Mouse (Mus musculus): ENCODE data around the gene Ndufb8. TPM values are rescaled to one million over a fixed set of nuclear protein-coding genes. Genes with fewer than 3 reads are reported as not detected.

The Ndufb8 gene
- polyA plus RNA-seq, 1 experiment from 2014 or later: 1,268 TPM

- H3K27ac ChIP-seq (replicated peaks in 1 of 2; ENCODE audit: control insufficient read depth in 1 of 2, insufficient read depth in 1 of 2, low read depth in 2 of 2, low read length in 2 of 2): no peak overlapping the region
- no peak for ATAC-seq (ENCODE audit: insufficient number of reproducible peaks, insufficient read depth, low FRiP score, low read depth)
- H3K4me3 ChIP-seq (ENCODE audit: control insufficient read depth in 1 of 2, insufficient read depth in 1 of 2, low read depth in 1 of 2, low read length in 2 of 2): no peak overlapping the region
- WGBS: 84% methylated on average over 10 of the region's 10 CpGs
- no peak overlapping the region for H3K9ac ChIP-seq (ENCODE audit: low read length)
- peaks cover 30% of the 10 kb centered on the region for H3K27me3 ChIP-seq (ENCODE audit: control insufficient read depth, insufficient read depth, low read length)
- 0 out of 2 replicates have a peak, but pooled peaks cover 3% of the 10 kb centered on the region for H3K36me3 ChIP-seq (ENCODE audit: control insufficient read depth, insufficient read depth, low read length)
- H3K4me2 ChIP-seq (ENCODE audit: low read length): no peak overlapping the region
- no peaks in the 10 kb centered on the region for H3K4me1 ChIP-seq (ENCODE audit: control insufficient read depth in 2 of 2, insufficient read depth in 2 of 2, low read length in 2 of 2)
- no peaks in the 10 kb centered on the region for H3K9me3 ChIP-seq (ENCODE audit: control insufficient read depth, low read length)
Observed at GRCm38 (mm10) chr19:44582103-44582502, 26.9 kb upstream of the Ndufb8 start.

GRCm38 (mm10) chr19:44578038-44578437 lies 22.8 kb upstream of the Ndufb8 start:
- no peaks in the 10 kb centered on the region; the same call in 1 of the 2 replicates for H3K27me3 ChIP-seq (ENCODE audit: control insufficient read depth, insufficient read depth, low read length)
- H3K4me3 ChIP-seq (ENCODE audit: control insufficient read depth in 1 of 2, insufficient read depth in 1 of 2, low read depth in 1 of 2, low read length in 2 of 2): no peak overlapping the region
- no peak overlapping the region for H3K9ac ChIP-seq (ENCODE audit: low read length)
- no peaks in the 10 kb centered on the region for H3K4me1 ChIP-seq (ENCODE audit: control insufficient read depth in 2 of 2, insufficient read depth in 2 of 2, low read length in 2 of 2)
- ATAC-seq (ENCODE audit: insufficient number of reproducible peaks, insufficient read depth, low FRiP score, low read depth): no peak
- no peak overlapping the region for H3K4me2 ChIP-seq (ENCODE audit: low read length)
- H3K9me3 ChIP-seq (ENCODE audit: control insufficient read depth, low read length): no peaks in the 10 kb centered on the region
- 85% methylated on average over 1 of the region's 1 CpGs for WGBS
- peaks cover 33% of the 10 kb centered on the region for H3K36me3 ChIP-seq (ENCODE audit: control insufficient read depth, insufficient read depth, low read length)
- H3K27ac ChIP-seq (replicated peaks in 1 of 2; ENCODE audit: control insufficient read depth in 1 of 2, insufficient read depth in 1 of 2, low read depth in 2 of 2, low read length in 2 of 2): no peak overlapping the region

- Histone ChIP-seq H3K9me3 (ENCODE audit: control insufficient read depth, low read length) (no peaks in the 10 kb centered on the region), H3K4me2 (ENCODE audit: low read length) (no peak overlapping the region), H3K27me3 (ENCODE audit: control insufficient read depth, insufficient read depth, low read length) (no peaks in the 10 kb centered on the region; the same call in 1 of the 2 replicates), H3K4me3 (ENCODE audit: control insufficient read depth in 1 of 2, insufficient read depth in 1 of 2, low read depth in 1 of 2, low read length in 2 of 2) (no peak overlapping the region), H3K27ac (replicated peaks in 1 of 2; ENCODE audit: control insufficient read depth in 1 of 2, insufficient read depth in 1 of 2, low read depth in 2 of 2, low read length in 2 of 2) (no peak overlapping the region), H3K4me1 (ENCODE audit: control insufficient read depth in 2 of 2, insufficient read depth in 2 of 2, low read length in 2 of 2) (no peaks in the 10 kb centered on the region), H3K9ac (ENCODE audit: low read length) (no peak overlapping the region), H3K36me3 (ENCODE audit: control insufficient read depth, insufficient read depth, low read length) (peaks cover 50% of the 10 kb centered on the region)
- ATAC-seq (ENCODE audit: insufficient number of reproducible peaks, insufficient read depth, low FRiP score, low read depth): no peak
- WGBS: 64% methylated on average over 7 of the region's 7 CpGs
Observed at GRCm38 (mm10) chr19:44576275-44576674, 21.0 kb upstream of the Ndufb8 start.

GRCm38 (mm10) chr19:44567763-44568162 lies 12.5 kb upstream of the Ndufb8 start:
- Histone ChIP-seq H3K36me3 (ENCODE audit: control insufficient read depth, insufficient read depth, low read length) (peaks cover 84% of the 10 kb centered on the region), H3K27ac (replicated peaks in 1 of 2; ENCODE audit: control insufficient read depth in 1 of 2, insufficient read depth in 1 of 2, low read depth in 2 of 2, low read length in 2 of 2) (no peak overlapping the region), H3K9me3 (ENCODE audit: control insufficient read depth, low read length) (no peaks in the 10 kb centered on the region), H3K4me2 (ENCODE audit: low read length) (no peak overlapping the region), H3K4me1 (ENCODE audit: control insufficient read depth in 2 of 2, insufficient read depth in 2 of 2, low read length in 2 of 2) (peaks cover 7 to 14% of the 10 kb centered on the region in 2 experiments), H3K4me3 (ENCODE audit: control insufficient read depth in 1 of 2, insufficient read depth in 1 of 2, low read depth in 1 of 2, low read length in 2 of 2) (no peak overlapping the region), H3K27me3 (ENCODE audit: control insufficient read depth, insufficient read depth, low read length) (no peaks in the 10 kb centered on the region), H3K9ac (ENCODE audit: low read length) (no peak overlapping the region)
- 79% methylated on average over 3 of the region's 3 CpGs for WGBS
- no peak for ATAC-seq (ENCODE audit: insufficient number of reproducible peaks, insufficient read depth, low FRiP score, low read depth)

- peak overlapping the region; percentile 76 for H3K4me2 ChIP-seq (ENCODE audit: low read length)
- no peak overlapping the region for H3K27ac ChIP-seq (replicated peaks in 1 of 2; ENCODE audit: control insufficient read depth in 1 of 2, insufficient read depth in 1 of 2, low read depth in 2 of 2, low read length in 2 of 2)
- H3K9me3 ChIP-seq (ENCODE audit: control insufficient read depth, low read length): no peaks in the 10 kb centered on the region
- ATAC-seq (ENCODE audit: insufficient number of reproducible peaks, insufficient read depth, low FRiP score, low read depth): no peak
- H3K4me3 ChIP-seq (ENCODE audit: control insufficient read depth in 1 of 2, insufficient read depth in 1 of 2, low read depth in 1 of 2, low read length in 2 of 2): no peak overlapping the region
- H3K4me1 ChIP-seq (ENCODE audit: control insufficient read depth in 2 of 2, insufficient read depth in 2 of 2, low read length in 2 of 2): peaks cover 7 to 14% of the 10 kb centered on the region in 2 experiments
- H3K36me3 ChIP-seq (ENCODE audit: control insufficient read depth, insufficient read depth, low read length): peaks cover 47% of the 10 kb centered on the region
- no peaks in the 10 kb centered on the region for H3K27me3 ChIP-seq (ENCODE audit: control insufficient read depth, insufficient read depth, low read length)
- no peak overlapping the region for H3K9ac ChIP-seq (ENCODE audit: low read length)
- WGBS: 92% methylated on average over 14 of the region's 14 CpGs
Observed at GRCm38 (mm10) chr19:44564006-44564405, 8.8 kb upstream of the Ndufb8 start.

GRCm38 (mm10) chr19:44562652-44563206 lies 7.5 kb upstream of the Ndufb8 start, which contains the start of gene Hif1an:
TSS of gene Hif1an (plus strand) at chr19:44562850.
- Histone ChIP-seq H3K27ac (replicated peaks in 1 of 2; ENCODE audit: control insufficient read depth in 1 of 2, insufficient read depth in 1 of 2, low read depth in 2 of 2, low read length in 2 of 2) (peak within 1 kb of the TSS; percentile 70 to 80; a peak in 3 of 4 replicates), H3K27me3 (ENCODE audit: control insufficient read depth, insufficient read depth, low read length) (0 out of 2 replicates have a peak, but pooled peaks cover 3% of the 10 kb centered on the region), H3K9me3 (ENCODE audit: control insufficient read depth, low read length) (no peaks in the 10 kb centered on the region), H3K9ac (ENCODE audit: low read length) (peak within 1 kb of the TSS; percentile 80), H3K4me2 (ENCODE audit: low read length) (peak within 1 kb of the TSS; percentile 76), H3K4me1 (ENCODE audit: control insufficient read depth in 2 of 2, insufficient read depth in 2 of 2, low read length in 2 of 2) (peaks cover 7 to 14% of the 10 kb centered on the region in 2 experiments), H3K4me3 (ENCODE audit: control insufficient read depth in 1 of 2, insufficient read depth in 1 of 2, low read depth in 1 of 2, low read length in 2 of 2) (peak within 1 kb of the TSS; percentile 70 to 99), H3K36me3 (ENCODE audit: control insufficient read depth, insufficient read depth, low read length) (peaks cover 34% of the 10 kb centered on the region)
- WGBS: under 1% methylated on average over 33 of the region's 33 CpGs
- ATAC-seq (ENCODE audit: insufficient number of reproducible peaks, insufficient read depth, low FRiP score, low read depth): peak; percentile 95

GRCm38 (mm10) chr19:44554490-44554860 lies 765 bp downstream of the Ndufb8 start:
- ATAC-seq (ENCODE audit: insufficient number of reproducible peaks, insufficient read depth, low FRiP score, low read depth): no peak
- WGBS: 1% methylated on average over 8 of the region's 8 CpGs
- H3K27ac ChIP-seq (replicated peaks in 1 of 2; ENCODE audit: control insufficient read depth in 1 of 2, insufficient read depth in 1 of 2, low read depth in 2 of 2, low read length in 2 of 2): peak overlapping the region in 1 of 2 experiments; percentile 88; a peak in 2 of 4 replicates

More at GRCm38 (mm10) chr19:44554490-44554860, 765 bp downstream of the Ndufb8 start:
- Histone ChIP-seq H3K4me1 (ENCODE audit: control insufficient read depth in 2 of 2, insufficient read depth in 2 of 2, low read length in 2 of 2) (peaks cover 0 to 10% of the 10 kb centered on the region in 2 experiments; a peak in 2 of 4 replicates), H3K9ac (ENCODE audit: low read length) (peak overlapping the region; percentile 95), H3K36me3 (ENCODE audit: control insufficient read depth, insufficient read depth, low read length) (peaks cover 43% of the 10 kb centered on the region), H3K4me3 (ENCODE audit: control insufficient read depth in 1 of 2, insufficient read depth in 1 of 2, low read depth in 1 of 2, low read length in 2 of 2) (peak overlapping the region; percentile 81 to 86), H3K27me3 (ENCODE audit: control insufficient read depth, insufficient read depth, low read length) (0 out of 2 replicates have a peak, but pooled peaks cover 3% of the 10 kb centered on the region), H3K9me3 (ENCODE audit: control insufficient read depth, low read length) (no peaks in the 10 kb centered on the region), H3K4me2 (ENCODE audit: low read length) (peak overlapping the region; percentile 74)
